Mouse (Mus musculus) lung, postnatal 25 days (tissue): ENCODE data around the gene Atp2a3.

Experiments
- DNase-seq: peaks from one replicate; pipeline ENCODE4 v3.0.0; 2022; ENCODE audit warnings: low spot score

The Atp2a3 gene

GRCm38 (mm10) chr11:72961072-72961980, at the start of gene Atp2a3:
TSS of gene Atp2a3 (plus strand) at chr11:72961169.
- peak; percentile 76 for DNase-seq

GRCm38 (mm10) chr11:72917299-72917996, 43.5 kb upstream of the Atp2a3 start:
- DNase-seq: peak; percentile 66

GRCm38 (mm10) chr11:72923116-72923515, 37.9 kb upstream of the Atp2a3 start:
- peak; percentile 29 for DNase-seq

- DNase-seq: no peak
These were observed 36.5 kb upstream of the Atp2a3 start for GRCm38 (mm10) chr11:72924458-72924857.

- DNase-seq: no peak
These were observed 35.9 kb upstream of the Atp2a3 start for GRCm38 (mm10) chr11:72925067-72925466.

- DNase-seq: peak; percentile 66
These were observed 34.6 kb upstream of the Atp2a3 start for GRCm38 (mm10) chr11:72926226-72926890.

GRCm38 (mm10) chr11:72928516-72928915, 32.5 kb upstream of the Atp2a3 start:
- no peak for DNase-seq

- DNase-seq: peak; percentile 44
These were observed 20.5 kb upstream of the Atp2a3 start for GRCm38 (mm10) chr11:72940208-72941143.

GRCm38 (mm10) chr11:72944996-72945793, 15.8 kb upstream of the Atp2a3 start:
- DNase-seq: no peak

GRCm38 (mm10) chr11:72945875-72946559, 15.0 kb upstream of the Atp2a3 start:
- peak; percentile 81 for DNase-seq

GRCm38 (mm10) chr11:72946560-72947119, 14.3 kb upstream of the Atp2a3 start:
- DNase-seq: no peak

GRCm38 (mm10) chr11:72947840-72948239, 13.1 kb upstream of the Atp2a3 start:
- no peak for DNase-seq

GRCm38 (mm10) chr11:72948254-72948653, 12.7 kb upstream of the Atp2a3 start:
- no peak for DNase-seq

- DNase-seq: peak; percentile 85
These were observed 9.6 kb upstream of the Atp2a3 start for GRCm38 (mm10) chr11:72951137-72952000.

GRCm38 (mm10) chr11:72952226-72952625, 8.7 kb upstream of the Atp2a3 start:
- DNase-seq: peak; percentile 90

- DNase-seq: no peak
These were observed 8.3 kb upstream of the Atp2a3 start for GRCm38 (mm10) chr11:72952697-72953096.

- DNase-seq: no peak
These were observed 7.9 kb upstream of the Atp2a3 start for GRCm38 (mm10) chr11:72953116-72953439.

GRCm38 (mm10) chr11:72953440-72954151, 7.4 kb upstream of the Atp2a3 start:
- DNase-seq: peak; percentile 92
